Mouse (Mus musculus) neural tube, embryonic 14.5 days (tissue): ENCODE measurements around the gene Lamc3. TPM values are rescaled to one million over a fixed set of nuclear protein-coding genes. Genes with fewer than 3 reads are reported as not detected.
"Not testable (repeated sequence)": the region's sequence is repeated elsewhere in the genome, so short reads cannot be mapped to it uniquely, and the experiment has no call there.

ENCODE experiments used
- ATAC-seq: fragments of 200-750 bp; cut with Nextera tagmentation; 2 replicates; pipeline ENCODE4 v1.8.0; 2017; ENCODE audit warnings: low read depth, mild to moderate bottlenecking, moderate TSS enrichment, moderate library complexity
- H3K27ac ChIP-seq: fragments of 300-500 bp; sonication (generic); 2 replicates; pipeline ENCODE4 v1.5.1; 2014; ENCODE audit warnings: low read depth, mild to moderate bottlenecking, control low read depth, low read length, moderate library complexity, mixed read lengths
- H3K27me3 ChIP-seq: fragments of 300-500 bp; sonication (generic); 2 replicates; pipeline ENCODE4 v1.6.1; 2014; ENCODE audit warnings: low read length; ENCODE audit not compliant: control insufficient read depth, insufficient read depth
- H3K36me3 ChIP-seq: fragments of 300-500 bp; sonication (generic); 2 replicates; pipeline ENCODE4 v1.6.1; 2014; ENCODE audit warnings: low read length, mixed read lengths; ENCODE audit not compliant: control insufficient read depth, insufficient read depth
- H3K4me1 ChIP-seq: fragments of 300-500 bp; sonication (generic); 2 replicates; pipeline ENCODE4 v1.6.1; 2014; ENCODE audit warnings: low read length; ENCODE audit not compliant: control insufficient read depth, insufficient read depth
- H3K4me2 ChIP-seq: fragments of 300-500 bp; sonication (generic); 2 replicates; pipeline ENCODE4 v1.6.1; 2014; ENCODE audit warnings: mild to moderate bottlenecking, low read depth, low read length, control low read depth
- H3K4me3 ChIP-seq: fragments of 300-500 bp; sonication (generic); 2 replicates; pipeline ENCODE4 v1.5.1; 2014; ENCODE audit warnings: low read depth, low read length, control low read depth, mixed read lengths
- H3K9ac ChIP-seq: fragments of 300-500 bp; sonication (generic); replicated peaks from 2 replicates; pipeline ENCODE4 v1.6.1; 2014; ENCODE audit warnings: low read depth, mild to moderate bottlenecking, control low read depth, low read length, mixed read lengths
- H3K9me3 ChIP-seq: fragments of 300-500 bp; sonication (generic); 2 replicates; pipeline ENCODE4 v1.6.1; 2016; ENCODE audit warnings: low read length; ENCODE audit not compliant: control insufficient read depth
- WGBS: fragments of 180-500 bp; shearing (Covaris S2); extraction: QIAGEN DNeasy Blood & Tissue Kit; methylation state at CpG from one replicate; pipeline ENCODE4 v1.1.7; 2014; 5-methylcytosine and 5-hydroxymethylcytosine counted together
- polyA plus RNA-seq: library from polyadenylated mRNA; unstranded; fragments of >200 nt; fragmentation: Nextera tagmentation; extraction: Ambion mirVana; gene quantifications from 2 replicates; pipeline ENCODE4 v1.2.1, GENCODE M21; 2014

Gene Lamc3
- polyA plus RNA-seq, 1 experiment from 2014 or later = 0.60 TPM

DNA sequence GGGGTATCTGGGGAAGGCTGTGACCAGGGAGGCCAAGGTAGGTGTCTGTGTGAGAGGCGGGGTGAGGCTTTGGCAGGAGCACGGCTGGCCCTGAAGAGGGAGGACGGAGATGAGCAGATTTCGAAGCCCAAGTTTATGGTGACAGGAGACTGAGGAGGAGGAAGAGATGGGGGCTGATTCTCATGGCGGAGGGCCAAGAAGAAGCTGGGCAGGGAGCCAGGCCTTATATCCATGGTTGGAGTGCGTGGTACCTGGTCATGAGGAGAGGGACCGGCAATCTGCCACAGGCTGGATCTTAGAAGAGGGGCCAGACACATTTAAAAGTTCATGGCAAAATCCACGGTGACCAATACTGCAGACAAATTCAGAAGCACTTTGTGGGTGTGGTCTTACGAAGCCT is 19.3 kb downstream of the Lamc3 start:
- Histone ChIP-seq H3K27me3 (no peaks in the 10 kb centered on the region), H3K9ac (no peak overlapping the region), H3K4me3 (no peak overlapping the region), H3K4me1 (no peaks in the 10 kb centered on the region), H3K27ac (no peak overlapping the region), H3K9me3 (no peaks in the 10 kb centered on the region), H3K4me2 (no peak overlapping the region), H3K36me3 (no peaks in the 10 kb centered on the region)
- WGBS = 75% methylated on average over 9 of the region's 9 CpGs
- no peak for ATAC-seq

GRCm38 (mm10) chr2:31912575-31912974 is 25.5 kb downstream of the Lamc3 start:
- WGBS = 83% methylated on average over 4 of the region's 4 CpGs
- H3K27ac ChIP-seq = no peak overlapping the region
- no peaks in the 10 kb centered on the region for H3K9me3 ChIP-seq
- no peak overlapping the region for H3K9ac ChIP-seq
- H3K4me2 ChIP-seq = no peak overlapping the region
- no peak overlapping the region for H3K4me3 ChIP-seq
- H3K27me3 ChIP-seq = no peaks in the 10 kb centered on the region
- H3K36me3 ChIP-seq = no peaks in the 10 kb centered on the region
- no peaks in the 10 kb centered on the region for H3K4me1 ChIP-seq
- ATAC-seq = no peak

DNA sequence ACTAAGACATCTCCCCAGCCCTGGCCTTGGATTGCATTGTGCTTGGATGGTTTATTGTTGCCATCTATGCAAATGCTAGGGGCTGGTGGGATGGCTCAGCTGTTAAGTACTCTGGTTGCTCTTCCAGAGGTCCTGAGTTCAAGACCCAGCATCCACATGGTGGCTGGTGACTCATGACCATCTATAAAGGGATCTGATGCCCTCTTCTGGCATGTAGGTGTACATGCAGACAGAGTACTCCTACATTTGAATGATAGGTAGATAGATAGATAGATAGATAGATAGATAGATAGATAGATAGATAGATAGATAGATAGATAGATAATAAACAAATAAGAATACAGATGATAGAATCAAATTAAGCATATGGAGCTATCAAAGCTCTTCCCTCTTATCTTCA is 27.1 kb downstream of the Lamc3 start:
- not testable (repeated sequence) for H3K36me3 ChIP-seq, H3K4me2 ChIP-seq, H3K27ac ChIP-seq, H3K9me3 ChIP-seq, H3K4me1 ChIP-seq, H3K9ac ChIP-seq, H3K4me3 ChIP-seq, H3K27me3 ChIP-seq, ATAC-seq

DNA sequence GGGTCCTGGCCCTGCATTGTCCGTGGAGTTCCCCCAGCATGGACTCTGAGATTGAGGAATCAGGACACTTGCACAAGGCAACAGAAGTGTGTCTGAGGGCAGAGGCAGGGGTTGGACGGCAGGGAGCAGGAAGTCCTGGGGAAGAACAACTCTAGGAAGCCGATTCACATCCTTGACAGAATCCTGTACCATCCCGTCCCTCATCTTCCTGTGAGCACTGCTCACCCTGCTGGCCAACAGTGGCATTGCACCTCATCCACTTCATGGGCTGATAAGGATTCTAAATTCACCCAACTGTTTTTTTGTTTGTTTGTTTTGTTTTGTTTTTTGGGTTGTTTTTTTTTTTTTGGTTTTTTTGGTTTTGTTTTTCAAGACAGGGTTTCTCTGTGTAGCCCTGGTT is 28.0 kb downstream of the Lamc3 start:
- no peak overlapping the region for H3K4me2 ChIP-seq
- H3K9ac ChIP-seq = no peak overlapping the region
- H3K4me3 ChIP-seq = no peak overlapping the region
- H3K4me1 ChIP-seq = no peaks in the 10 kb centered on the region
- no peak overlapping the region for H3K27ac ChIP-seq
- no peaks in the 10 kb centered on the region for H3K9me3 ChIP-seq
- ATAC-seq = no peak
- H3K27me3 ChIP-seq = no peaks in the 10 kb centered on the region
- WGBS = 24% methylated on average over 4 of the region's 4 CpGs
- no peaks in the 10 kb centered on the region for H3K36me3 ChIP-seq

DNA sequence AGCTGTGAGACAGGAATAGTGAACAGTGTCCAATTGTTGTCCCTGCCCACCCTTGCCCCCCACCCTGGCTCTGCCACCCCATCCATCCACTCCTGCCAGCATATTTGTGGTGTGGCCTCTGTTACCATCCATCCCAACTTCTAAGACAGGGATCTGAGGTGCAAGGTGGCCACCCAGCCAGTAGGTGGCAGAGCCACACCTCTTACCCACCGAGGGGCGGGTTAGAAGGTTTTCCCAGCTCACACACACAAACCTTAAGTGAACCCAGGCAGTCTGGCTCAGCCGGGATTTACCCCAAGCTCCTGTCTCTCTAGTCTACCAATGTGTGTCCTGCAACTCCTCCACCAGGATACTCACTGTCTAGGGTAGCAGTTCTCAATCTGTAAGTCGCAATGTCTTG is 30.5 kb downstream of the Lamc3 start:
- ATAC-seq = no peak
- H3K27ac ChIP-seq = no peak overlapping the region
- H3K36me3 ChIP-seq = no peaks in the 10 kb centered on the region
- H3K9ac ChIP-seq = no peak overlapping the region
- H3K9me3 ChIP-seq = no peaks in the 10 kb centered on the region
- H3K4me2 ChIP-seq = no peak overlapping the region
- no peaks in the 10 kb centered on the region for H3K4me1 ChIP-seq
- H3K27me3 ChIP-seq = no peaks in the 10 kb centered on the region
- 29% methylated on average over 4 of the region's 4 CpGs for WGBS
- no peak overlapping the region for H3K4me3 ChIP-seq

DNA sequence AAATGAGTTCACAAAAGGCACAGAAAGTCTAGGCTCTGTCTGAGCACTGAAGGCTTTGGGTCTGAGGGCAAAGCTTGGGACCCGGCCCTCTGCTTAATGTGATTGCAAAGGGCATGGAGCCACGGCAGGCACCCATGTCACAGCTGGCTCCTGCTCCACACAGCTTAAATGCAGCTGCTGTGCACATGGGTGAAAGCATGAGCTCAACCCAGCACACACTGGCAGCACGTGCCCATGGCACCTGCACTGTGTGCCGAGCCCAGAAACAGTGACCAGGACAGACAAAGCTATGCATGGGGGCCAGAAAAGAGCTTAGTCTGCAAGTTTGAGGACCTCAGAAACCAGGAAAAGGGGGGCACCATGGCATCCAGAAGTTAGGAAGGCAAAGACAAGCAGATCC is 36.6 kb downstream of the Lamc3 start:
- no peak for ATAC-seq
- Histone ChIP-seq H3K4me2 (no peak overlapping the region), H3K9me3 (no peaks in the 10 kb centered on the region), H3K36me3 (no peaks in the 10 kb centered on the region), H3K9ac (no peak overlapping the region), H3K4me1 (no peaks in the 10 kb centered on the region), H3K27me3 (no peaks in the 10 kb centered on the region), H3K4me3 (no peak overlapping the region), H3K27ac (no peak overlapping the region)
- WGBS = 80% methylated on average over 4 of the region's 4 CpGs

DNA sequence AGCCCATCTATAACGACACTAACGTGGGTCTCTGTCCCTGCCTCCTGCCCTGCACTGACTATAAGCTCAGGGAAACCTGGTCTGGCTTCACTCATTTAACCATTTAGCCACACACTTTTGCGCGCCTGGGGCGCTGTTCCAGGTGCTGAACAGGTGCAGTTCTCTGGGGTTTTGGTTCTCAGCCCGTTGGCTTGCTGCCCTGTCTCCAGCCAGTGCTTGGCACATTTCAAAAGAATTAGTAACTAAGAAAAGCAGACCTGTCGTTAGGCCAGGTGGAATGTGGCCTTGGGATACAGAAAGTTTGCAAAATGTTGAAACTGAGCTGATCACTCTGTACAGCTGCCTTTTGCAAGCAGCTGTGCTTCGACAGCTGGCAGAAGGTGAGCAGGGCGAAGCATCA is 37.7 kb downstream of the Lamc3 start:
- Histone ChIP-seq H3K27me3 (no peaks in the 10 kb centered on the region), H3K9me3 (no peaks in the 10 kb centered on the region), H3K4me1 (no peaks in the 10 kb centered on the region), H3K9ac (no peak overlapping the region), H3K36me3 (no peaks in the 10 kb centered on the region), H3K4me2 (no peak overlapping the region), H3K4me3 (no peak overlapping the region), H3K27ac (no peak overlapping the region)
- no peak for ATAC-seq
- WGBS = 35% methylated on average over 9 of the region's 9 CpGs

DNA sequence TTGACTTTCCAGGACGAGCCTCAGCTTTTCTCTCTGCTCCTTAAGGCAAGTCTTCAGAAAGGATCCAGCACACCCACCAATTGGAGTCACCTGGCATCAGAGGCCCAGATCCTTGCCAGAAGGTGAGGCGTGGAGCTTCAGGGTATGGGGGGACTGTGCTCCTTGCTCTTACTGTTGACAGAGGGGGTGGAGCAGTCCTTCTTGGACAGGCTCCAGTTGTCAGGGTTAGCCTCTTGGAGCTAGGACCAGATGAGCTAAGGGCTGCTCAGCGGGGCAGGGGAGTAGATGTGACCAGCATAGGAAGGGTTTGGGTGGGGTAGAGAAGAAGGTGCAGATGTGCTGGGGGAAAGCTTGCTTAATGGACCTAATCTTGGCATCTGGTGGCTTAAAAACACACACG is 38.8 kb downstream of the Lamc3 start:
- 53% methylated on average over 4 of the region's 4 CpGs for WGBS
- Histone ChIP-seq H3K4me3 (no peak overlapping the region), H3K4me2 (no peak overlapping the region), H3K27ac (no peak overlapping the region), H3K36me3 (no peaks in the 10 kb centered on the region), H3K9me3 (no peaks in the 10 kb centered on the region), H3K27me3 (no peaks in the 10 kb centered on the region), H3K4me1 (no peaks in the 10 kb centered on the region), H3K9ac (no peak overlapping the region)
- ATAC-seq = no peak

GRCm38 (mm10) chr2:31929664-31930063 is 42.6 kb downstream of the Lamc3 start:
- no peak overlapping the region for H3K4me2 ChIP-seq
- H3K27me3 ChIP-seq = no peaks in the 10 kb centered on the region
- ATAC-seq = no peak
- no peaks in the 10 kb centered on the region for H3K9me3 ChIP-seq
- no peak overlapping the region for H3K9ac ChIP-seq
- no peak overlapping the region for H3K4me3 ChIP-seq
- H3K36me3 ChIP-seq = no peaks in the 10 kb centered on the region
- H3K27ac ChIP-seq = no peak overlapping the region
- H3K4me1 ChIP-seq = no peaks in the 10 kb centered on the region
- 93% methylated on average over 3 of the region's 3 CpGs for WGBS

DNA sequence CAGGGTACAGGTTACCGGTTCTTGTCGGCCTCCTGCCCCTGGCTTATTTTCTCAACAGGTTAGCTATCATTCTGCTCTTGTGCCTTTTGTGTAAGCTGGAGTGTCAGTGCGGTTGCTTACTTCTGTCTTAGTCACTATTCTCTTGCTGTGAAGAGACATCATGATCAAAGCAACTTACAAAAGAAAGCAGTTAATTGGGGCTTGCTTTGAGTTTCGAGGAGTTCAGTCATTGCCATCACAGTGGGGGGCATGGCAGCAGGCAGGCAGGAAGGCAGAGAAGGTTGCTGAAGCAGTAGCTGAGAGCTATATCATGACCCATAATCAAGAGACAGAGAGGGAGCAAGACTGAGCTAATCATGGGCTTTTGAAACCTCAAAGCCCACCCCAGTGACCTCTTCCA is 47.5 kb downstream of the Lamc3 start:
- no peak for ATAC-seq
- H3K4me1 ChIP-seq = no peaks in the 10 kb centered on the region
- H3K4me2 ChIP-seq = no peak overlapping the region
- H3K27ac ChIP-seq = no peak overlapping the region
- H3K27me3 ChIP-seq = no peaks in the 10 kb centered on the region
- no peaks in the 10 kb centered on the region for H3K36me3 ChIP-seq
- H3K9ac ChIP-seq = no peak overlapping the region
- no peaks in the 10 kb centered on the region for H3K9me3 ChIP-seq
- no peak overlapping the region for H3K4me3 ChIP-seq
- WGBS = 12% methylated on average over 4 of the region's 4 CpGs
